Mouse (Mus musculus): ENCODE measurements around the gene Gm10972.
"Not testable (repeated sequence)": the region's sequence is repeated elsewhere in the genome, so short reads cannot be mapped to it uniquely, and the experiment has no call there.

Gene Gm10972

DNA sequence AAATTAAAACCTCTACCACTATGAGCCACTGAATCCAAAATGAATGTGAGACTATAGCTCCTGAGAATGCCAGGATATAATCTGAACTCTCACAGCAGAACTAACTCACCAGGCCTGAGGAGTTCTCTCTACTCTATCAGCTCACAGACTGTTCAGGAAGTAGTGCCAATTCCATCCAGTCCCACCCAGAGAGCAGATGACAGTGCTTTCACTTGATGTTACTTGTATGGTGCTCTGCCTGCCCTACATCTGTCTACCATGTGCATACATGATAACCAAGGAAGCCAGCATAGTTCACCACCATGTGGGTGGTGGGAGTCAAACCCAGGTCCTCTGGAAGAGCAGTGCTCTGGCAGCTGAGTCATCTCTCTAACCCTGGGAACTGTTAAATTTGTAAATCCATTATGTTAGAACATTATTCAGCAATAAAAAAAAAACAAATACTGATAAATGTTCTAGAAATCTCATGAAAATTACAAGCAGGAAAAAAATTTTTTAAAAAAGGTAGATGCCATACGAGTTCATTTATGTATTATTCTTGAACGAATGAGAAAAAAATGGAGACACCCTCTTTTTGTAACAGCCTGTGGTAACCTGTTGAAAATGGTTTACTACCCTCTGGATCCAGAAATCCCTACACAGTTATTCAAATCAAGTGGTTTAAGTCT lies at the start of gene Gm10972:
Gene Gm10972, plus strand, starts transcription at position 618 of the 668 bp plus-strand sequence.
- not testable (repeated sequence) for DNase-seq (ENCODE audit: extremely low spot score, low spot score)

DNA sequence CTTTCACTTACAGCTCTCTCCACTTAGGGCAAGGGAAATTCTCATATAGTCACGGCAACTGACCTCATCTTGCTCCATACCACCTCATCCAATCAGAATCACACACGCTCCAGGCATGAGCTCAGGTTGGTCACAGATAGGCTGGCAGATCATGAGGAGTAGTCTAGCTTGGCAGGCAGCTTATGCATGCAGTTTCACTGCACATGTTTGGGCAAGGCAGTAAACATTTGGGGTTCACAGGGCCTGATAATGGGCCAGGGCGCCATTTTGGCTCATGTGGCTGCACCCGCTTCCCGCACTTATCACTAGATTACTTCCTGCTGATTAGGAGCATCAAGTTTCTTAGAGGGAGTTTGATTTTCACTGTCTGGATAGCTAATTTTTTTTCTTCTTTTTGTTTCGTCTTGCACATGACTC lies 47.0 kb upstream of the Gm10972 start:
- no peak for DNase-seq (ENCODE audit: extremely low spot score, low spot score)

DNA sequence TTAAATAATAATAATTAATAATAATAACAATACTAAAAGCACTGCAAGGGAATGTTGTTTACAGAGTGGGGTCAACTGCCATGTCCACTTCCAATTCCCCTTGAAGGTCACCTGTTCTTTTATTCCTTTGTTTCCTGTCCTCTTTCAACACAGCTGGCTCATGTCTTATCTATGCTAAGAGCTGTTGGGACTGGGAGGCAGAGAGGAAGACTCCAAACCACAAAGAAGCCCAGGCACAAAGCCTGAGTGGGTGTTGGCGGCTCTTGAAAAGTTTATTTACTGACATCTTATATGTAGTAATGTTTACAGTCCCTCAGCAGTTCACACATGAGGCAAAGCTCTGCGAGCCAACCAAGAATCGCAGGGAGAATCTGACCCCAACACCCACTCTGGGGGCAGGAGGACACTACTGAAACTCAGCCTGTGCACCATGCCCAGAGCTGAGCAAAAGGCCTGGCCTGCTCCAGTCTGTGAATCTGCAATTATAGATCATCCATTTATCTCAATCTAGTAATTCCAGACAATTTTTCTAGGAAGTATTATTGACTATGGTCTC lies 45.6 kb upstream of the Gm10972 start:
- no peak for DNase-seq (ENCODE audit: extremely low spot score, low spot score)

DNA sequence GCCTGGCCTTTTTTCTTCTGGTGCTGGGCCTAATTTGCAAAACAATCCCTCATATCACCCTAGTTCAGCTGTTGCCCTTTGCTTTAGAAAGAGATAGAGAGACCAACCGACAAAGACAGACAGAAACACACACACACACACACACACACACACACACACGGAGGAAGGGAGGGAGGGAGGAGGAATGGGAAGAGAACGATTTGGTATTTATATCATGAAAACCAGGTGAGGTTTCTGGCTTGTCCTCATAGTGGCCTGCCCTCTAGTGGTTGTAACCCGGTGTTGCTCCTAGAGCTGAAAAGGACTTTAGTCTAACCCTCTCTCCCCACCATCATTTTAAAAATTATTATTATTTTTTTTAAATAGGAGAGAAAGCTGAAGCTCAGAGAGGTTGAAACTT lies 41.0 kb upstream of the Gm10972 start:
- DNase-seq (ENCODE audit: extremely low spot score, low spot score), result peak; percentile 51

DNA sequence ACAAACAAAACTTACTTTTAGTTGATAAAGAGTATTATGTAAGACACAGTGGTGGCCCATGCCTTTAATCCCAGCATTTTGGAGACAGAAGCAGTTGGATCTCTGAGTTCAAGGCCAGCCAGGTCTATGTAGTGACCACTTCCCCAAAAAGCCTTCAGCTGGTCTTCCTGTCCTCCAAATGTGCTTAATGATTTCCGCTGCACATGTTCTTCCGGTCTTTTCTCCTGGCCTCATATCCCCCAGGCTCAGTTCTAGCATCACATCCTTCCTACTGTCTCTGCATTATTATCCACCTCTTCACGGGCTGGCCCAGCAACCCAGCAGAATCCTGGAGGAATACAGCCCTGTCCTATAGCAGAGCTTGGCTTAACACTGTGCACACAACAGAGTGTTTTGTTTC lies 33.3 kb upstream of the Gm10972 start:
- DNase-seq (ENCODE audit: extremely low spot score, low spot score), result no peak

DNA sequence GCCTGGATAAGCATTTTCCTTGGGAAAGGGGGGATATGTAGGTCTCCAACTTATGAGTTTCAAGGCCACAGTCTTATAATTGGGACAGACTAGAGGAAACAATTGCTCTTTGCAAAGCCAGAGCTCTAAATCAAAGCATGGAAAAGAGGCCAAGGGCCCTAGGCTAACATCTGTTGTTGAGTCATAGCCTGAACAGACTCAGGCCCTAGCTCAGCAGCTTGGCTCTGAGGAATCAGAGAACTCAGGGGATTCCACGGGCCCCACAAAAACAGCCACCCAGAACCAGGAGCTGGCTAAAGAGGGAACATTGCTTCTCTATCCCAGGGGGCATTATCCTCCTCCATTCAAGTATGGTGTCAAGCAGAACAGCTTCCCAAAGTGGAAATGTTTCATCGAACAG lies 32.3 kb upstream of the Gm10972 start:
- DNase-seq (ENCODE audit: extremely low spot score, low spot score), result no peak

DNA sequence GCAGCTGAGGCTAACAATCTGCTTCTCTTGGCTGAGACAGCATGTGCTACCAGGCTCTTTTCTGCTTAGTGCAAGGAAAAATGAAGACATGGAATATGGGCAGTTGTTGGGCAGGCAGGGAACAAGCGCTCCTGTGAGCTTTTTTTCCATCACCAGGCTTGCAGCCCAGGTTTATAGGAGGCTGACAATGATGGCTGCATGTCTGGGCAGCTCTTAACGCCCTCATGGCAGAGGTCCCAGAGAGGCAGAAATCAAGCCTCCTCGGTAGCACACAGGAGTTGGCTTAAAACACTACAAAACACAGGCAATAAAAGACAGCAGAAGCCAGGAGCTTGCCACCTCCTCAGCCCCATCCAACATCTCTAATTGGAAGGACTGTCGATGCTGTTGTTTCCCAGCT lies 31.6 kb upstream of the Gm10972 start:
- DNase-seq (ENCODE audit: extremely low spot score, low spot score), result no peak

DNA sequence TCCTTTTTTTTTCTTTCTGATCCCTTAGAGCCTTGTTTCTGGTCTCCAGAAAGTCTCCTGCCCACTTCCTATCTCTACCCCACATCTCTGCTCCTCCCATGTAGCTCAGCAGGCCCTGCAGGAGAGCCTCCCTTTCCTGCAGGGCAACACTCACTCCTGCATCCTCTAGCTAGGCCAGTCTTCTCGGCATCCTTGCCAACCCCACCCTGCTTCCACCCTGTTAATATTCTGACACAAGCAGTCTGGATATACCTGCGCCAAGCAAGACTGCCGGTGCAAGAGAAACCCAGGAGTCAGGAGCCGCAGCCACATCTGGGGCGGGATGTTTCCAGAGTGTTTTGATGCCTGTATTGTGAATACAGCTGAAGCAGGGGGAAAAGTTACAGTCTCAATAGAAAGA lies 31.1 kb upstream of the Gm10972 start:
- no peak for DNase-seq (ENCODE audit: extremely low spot score, low spot score)

DNA sequence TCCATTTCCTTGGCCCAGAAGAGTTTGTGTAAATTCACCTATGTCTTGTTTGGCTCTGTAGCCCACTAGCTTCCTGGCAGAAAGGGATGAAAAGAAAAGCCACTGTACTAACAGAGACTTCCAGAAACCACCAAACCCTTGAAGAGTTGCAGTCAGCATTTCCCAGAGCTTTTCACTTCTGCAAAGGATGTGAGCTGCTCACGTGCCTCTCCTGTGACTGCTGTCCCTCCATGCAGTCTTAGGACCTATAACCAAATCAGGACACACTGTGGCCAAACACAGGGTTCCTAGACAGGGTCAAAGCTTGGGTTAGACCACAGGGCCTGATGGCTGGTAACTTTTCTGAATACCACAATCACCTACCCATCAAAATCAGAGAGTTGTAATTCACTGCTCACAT lies 30.6 kb upstream of the Gm10972 start:
- DNase-seq (ENCODE audit: extremely low spot score, low spot score), result no peak

DNA sequence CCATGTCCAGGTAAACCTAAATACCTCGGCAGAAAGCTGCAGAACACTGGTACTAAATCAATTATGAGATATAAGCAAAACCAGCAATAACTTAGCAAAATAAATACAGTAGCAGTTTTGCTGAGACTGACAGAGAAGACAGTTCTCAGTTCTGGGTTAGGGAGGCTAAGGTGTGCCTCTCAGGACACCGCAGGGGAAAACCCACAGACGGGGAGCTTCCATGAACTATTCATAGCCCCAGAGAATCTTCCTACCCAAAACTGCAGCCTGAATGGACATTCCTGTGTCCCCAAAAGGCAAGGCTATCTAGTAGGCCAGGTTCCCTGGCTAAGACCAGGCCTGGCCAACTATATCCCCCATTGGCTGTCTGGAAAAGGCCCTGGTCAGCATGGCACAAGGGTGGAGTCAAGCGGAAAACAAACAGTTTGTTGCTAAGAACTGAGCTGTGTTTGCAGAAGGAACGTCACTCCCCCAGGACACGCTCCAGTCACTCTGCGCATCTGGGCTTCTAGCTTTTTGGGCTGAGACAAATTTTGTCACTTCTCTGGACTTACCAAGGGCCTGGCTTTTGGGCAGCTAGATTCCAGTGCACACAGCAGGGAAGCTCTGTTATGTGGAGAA lies 29.5 kb upstream of the Gm10972 start:
- no peak for DNase-seq (ENCODE audit: extremely low spot score, low spot score)

DNA sequence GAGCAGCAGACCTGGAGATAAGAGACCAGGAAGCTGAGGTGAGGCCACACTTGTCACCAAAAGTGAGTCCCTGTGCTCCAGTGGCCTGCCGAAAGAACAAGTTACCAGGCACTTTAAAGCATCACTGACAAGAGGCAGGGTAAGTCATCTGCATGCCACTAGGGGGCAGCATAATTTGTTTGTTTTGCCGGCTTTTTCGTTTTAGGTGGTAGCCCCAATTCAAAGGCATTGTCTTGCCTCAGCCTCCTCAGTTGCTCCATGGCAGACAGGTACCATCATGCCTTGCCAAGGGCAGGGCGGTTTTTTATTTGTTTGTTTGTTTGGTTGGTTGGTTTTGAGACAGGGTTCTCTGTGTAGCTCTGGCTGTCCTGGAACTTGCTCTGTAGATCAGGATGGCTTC lies 26.2 kb upstream of the Gm10972 start:
- DNase-seq (ENCODE audit: extremely low spot score, low spot score), result no peak

DNA sequence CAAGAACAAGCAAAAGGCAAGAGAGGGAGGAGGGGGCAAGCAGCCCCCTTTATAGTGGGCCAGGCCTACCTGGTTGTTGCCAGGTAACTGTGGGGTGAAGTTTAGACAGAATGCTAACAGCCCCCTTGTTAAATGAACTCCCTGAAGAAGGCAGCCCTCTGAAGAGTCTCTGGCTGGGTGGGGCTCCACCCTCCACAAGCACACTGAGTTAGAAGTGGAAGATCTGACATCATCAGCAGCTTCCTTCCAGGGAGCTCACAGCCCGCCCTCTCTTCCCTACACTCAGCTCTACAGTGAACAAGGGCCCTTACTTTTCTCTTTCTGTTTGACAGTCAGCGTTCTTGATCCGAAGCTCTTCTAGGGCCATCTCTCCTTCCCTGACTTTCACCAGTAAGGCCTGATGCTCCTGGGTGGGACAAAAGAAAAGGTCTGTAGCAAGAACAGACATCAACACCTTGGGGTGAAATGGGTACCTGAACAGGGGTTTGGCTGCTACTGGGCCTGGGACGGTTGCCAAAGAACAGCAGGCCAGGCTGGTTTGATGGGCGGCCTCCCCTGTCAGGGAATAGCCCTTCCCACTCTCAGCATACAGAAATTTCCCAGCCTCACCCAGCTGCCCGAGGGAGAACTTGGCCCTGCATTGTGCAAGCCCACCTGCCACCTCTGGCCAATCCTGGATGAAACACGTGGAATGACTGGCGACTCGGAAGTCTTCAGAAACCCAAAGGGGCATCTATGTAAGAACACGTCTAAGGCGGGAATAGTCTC lies 21.0 kb upstream of the Gm10972 start:
- no peak for DNase-seq (ENCODE audit: extremely low spot score, low spot score)

DNA sequence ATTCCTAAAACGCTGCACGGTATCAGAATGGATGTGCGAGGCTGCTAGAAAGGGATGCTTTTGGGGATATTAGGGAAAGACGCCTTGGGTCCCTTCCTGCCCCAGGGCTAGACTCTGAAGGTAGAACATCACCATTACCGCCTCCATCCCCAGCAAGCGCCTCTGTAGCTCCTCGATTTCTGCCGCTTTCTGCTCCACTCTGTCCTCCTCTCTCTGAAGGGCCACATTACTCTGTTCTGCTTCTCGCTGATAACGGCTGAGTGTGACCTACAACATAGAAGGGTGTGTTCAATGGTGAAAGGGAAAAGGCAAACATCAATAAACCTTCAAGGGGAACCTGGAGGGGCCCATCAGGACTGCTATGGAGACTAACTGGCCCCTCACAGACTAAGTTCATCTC lies 20.4 kb upstream of the Gm10972 start:
- DNase-seq (ENCODE audit: extremely low spot score, low spot score), result no peak

DNA sequence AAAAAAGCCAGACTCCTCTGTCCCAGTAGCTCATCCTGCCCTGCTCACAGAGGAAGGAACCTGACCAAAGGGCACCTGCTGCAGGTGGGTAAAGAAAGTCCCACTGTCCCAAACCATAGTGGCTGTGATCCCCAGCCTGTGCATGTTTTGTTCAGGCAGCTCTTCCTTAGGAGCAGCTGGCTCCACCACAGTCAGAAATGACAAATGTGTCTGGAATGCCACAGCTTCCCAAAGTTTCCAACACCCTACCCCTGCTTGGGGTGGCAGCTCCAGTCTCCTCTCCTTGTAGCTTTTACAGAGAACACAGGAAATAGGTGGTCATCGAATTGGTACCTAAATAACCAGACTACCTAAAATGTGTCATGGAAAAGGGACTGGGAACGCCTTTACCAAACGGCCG lies 18.6 kb upstream of the Gm10972 start:
- no peak for DNase-seq (ENCODE audit: extremely low spot score, low spot score)

DNA sequence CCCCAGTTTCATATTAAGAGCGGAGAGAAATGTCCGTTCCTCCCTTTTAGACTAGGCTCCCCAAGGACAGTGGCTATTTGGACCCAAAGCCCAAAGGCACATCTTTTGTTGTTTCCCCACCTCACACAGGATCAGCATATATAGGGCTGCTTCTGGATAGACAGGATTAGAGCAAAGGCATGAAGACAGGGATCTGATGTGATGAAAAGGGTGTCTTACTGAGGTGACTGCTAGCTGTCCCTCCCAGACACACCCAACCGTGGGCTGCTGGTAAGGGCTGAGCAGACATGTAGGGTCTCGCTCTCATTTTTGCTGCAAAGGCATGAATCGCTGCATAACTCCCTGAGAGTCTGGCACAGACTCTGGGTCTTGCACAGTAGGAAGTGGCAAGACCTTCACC lies 14.2 kb upstream of the Gm10972 start:
- no peak for DNase-seq (ENCODE audit: extremely low spot score, low spot score)

DNA sequence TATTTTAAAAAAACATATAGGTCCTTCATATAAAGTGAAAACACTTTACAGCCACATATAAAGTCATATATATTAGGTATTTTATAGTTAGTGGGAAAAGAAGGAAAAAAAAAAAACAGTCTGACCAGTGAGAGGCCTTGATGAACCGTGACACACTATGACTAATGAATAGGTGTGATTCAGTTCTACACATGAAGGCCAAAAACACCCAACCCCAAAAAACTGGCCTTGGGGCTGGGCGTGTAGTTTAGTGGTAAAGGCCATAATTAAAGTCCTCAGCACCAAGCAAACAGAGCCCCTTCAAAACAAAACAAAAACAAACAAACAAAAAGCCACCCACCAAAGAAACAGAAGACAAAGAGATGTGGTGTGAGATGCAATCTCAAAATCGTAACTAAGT lies 13.0 kb upstream of the Gm10972 start:
- no peak for DNase-seq (ENCODE audit: extremely low spot score, low spot score)

DNA sequence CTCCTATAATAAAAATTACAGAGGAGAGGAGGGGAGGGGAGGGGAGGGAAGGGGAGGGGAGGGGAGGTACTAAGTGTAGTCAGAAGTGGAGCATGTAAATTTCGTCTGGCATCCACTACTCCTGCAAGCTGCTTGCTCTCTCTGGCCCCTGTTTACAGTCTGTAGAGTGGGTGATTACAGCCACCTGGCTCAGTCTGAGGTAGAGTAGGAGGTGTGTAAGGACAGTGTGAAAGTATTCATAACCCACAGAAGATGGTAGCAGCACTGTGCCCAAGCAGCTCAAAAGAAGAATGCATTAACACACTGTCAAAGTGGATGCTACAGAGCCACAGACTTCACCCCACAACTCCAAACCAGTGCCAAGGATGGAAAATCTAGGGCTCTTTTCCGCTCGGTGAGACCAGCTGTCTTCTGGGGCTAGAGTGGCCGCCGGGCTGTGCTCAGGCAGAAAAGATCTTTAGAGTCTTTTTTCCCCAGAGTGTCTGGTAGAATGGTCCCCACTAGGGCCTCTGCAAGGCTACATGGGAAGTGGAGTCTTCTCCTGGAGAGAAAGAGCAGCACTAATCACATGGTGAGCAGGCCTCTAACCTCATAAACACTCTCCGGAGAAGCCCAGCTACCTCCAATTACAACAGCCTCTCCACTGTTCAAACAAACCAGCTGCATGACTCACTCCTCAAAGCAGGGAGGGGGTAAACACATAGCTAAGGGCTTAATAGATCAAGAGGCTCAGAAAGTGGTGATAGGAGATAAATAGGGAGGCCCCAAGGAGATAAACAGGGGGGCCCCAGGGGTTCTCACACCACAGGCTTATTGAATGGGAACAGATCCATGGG lies 6.1 kb downstream of the Gm10972 start:
- peak; percentile 14 for DNase-seq (ENCODE audit: extremely low spot score, low spot score)

DNA sequence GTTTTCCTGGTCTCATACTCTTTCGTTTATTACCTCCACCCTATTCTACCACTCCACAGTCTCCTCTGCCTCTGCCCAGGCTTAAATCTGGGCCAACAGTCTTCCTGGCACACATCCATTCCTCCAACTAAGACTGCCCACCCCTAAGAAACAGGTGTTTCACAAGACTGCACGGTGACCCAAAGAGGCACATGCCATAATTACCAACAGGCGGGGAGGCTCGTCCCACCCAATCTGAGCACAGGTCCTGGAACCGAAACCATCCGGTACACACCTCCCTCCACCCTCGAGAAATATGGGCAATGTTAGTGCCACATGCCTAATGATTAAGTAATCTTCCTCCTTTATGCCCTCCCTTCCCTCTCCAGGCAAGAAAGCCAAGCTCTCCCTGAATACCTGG lies 7.5 kb downstream of the Gm10972 start:
- no peak for DNase-seq (ENCODE audit: extremely low spot score, low spot score)

DNA sequence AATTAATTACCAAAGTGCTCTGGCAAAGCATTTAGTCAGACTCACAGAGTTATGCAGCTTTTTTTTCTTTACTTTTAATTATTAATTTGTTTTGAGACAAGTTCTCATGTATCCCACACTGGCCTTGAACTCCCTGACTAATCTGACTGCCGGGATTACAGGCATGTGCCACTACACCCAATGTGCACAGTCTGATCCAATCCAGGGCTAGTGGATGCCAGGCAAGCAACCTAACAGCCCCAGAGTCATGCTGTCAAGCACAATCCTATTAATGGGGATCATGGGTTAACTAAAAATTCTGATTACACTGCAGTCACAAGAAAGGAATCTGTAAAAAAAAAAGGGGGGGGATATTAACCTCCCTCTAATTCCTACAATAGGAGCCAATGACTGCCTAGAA lies 11.1 kb downstream of the Gm10972 start:
- DNase-seq (ENCODE audit: extremely low spot score, low spot score), result not testable (repeated sequence)

DNA sequence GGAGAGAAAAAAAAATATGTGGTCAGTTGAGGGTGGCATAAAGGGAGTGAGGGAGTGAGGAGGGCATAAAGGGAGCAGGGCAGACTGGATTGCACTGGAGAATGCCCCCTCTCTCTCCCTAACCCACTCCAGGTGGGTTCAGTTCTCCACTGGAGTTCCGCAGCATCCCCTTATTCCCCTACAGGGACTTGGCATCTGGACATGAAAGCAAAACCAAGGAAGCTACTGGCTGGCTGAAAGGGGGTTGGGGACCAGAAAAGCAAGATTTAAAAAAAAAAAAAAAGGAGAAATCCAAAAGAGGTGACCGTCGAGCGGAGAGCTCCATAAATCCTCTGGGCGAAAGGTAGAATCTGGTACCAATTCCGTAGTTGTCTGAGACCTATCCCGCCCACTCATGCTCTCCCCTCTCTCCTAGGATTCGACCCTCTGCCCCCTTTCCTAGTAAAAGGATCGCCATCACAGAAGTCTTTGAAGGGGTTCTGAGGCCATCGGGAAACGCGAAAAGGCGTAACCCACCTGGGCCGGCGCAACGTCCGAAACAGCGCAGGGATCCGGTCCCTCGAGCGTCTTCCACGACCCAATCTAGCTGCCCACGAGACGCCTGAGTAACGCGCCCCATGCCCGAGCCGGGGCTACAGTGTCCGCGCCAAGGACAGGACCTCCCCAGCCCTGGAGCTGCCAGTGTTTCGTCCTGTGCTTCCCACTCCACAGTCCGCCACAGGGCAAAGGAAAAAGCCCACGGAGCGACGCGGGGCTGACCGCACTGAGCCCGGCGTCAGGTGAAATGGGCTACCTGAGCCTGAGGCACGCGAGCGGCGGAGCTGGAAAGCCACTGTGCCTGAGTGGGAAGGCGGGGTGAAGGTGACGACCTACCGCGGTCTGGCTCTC lies 15.2 kb downstream of the Gm10972 start:
- DNase-seq (ENCODE audit: extremely low spot score, low spot score), result peak; percentile 30

DNA sequence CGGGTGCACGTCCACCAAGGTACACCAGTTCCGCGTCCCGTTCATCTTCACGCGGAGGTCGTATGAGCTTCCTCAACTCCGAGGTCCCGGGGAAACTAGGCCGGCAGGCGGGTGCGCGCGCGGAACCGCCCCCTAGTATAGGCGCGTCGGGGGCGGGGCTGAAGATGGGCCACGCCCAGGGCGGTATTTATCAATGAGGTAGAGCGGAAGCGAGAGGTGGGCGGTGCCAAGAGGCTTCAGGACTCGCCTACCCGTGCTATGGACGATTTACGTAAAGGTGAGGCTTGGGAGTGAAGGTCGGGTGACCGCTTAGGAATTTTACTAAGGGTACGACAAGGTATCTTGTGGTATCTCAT lies 15.8 kb downstream of the Gm10972 start, which contains the start of gene Tuft1:
Gene Tuft1, minus strand, starts transcription at position 133 of the 356 bp plus-strand sequence.
- DNase-seq (ENCODE audit: extremely low spot score, low spot score), result not testable (repeated sequence)

Measured in neural tube, embryonic 10.5 days (tissue).